Mouse (Mus musculus): ENCODE data around the gene Poln. TPM values are rescaled to one million over a fixed set of nuclear protein-coding genes. Genes with fewer than 3 reads are reported as not detected.

The Poln gene
- polyA plus RNA-seq, 1 experiment from 2014 or later: 0.51 TPM

DNA sequence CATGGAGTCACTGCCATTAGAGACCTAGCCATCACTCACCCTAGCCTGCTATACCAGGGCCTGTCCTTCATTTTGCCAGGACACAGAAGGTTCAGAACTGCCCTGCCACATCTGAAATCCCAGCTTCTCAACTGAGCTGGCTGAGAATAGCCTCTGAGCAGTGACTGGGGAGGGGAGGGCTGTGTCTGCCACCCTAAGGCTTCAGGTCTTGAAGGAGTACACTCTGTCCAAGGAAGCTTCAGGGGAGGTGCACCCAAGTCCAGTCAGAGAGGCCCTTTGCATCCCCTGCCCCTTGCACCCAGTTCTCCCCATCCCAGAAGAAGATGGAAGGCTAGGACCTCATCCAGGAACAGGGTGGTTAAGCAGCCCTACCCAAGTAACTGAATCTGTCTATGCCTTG lies 16.5 kb upstream of the Poln start:
- peak overlapping the region; percentile 68; the same call in 1 of the 2 replicates for H3K9ac ChIP-seq (replicated peaks)
- H3K4me3 ChIP-seq: peak overlapping the region; percentile 92
- peak overlapping the region; percentile 88 for H3K4me2 ChIP-seq (replicated peaks)
- no peaks in the 10 kb centered on the region for H3K9me3 ChIP-seq
- peaks cover 38% of the 10 kb centered on the region for H3K4me1 ChIP-seq
- H3K27ac ChIP-seq (replicated peaks): no peak overlapping the region
- H3K27me3 ChIP-seq: peaks cover 10% of the 10 kb centered on the region
- no peak for ATAC-seq (ENCODE audit: low FRiP score, low read depth)
- peaks cover 16% of the 10 kb centered on the region; the same call in 1 of the 2 replicates for H3K36me3 ChIP-seq

DNA sequence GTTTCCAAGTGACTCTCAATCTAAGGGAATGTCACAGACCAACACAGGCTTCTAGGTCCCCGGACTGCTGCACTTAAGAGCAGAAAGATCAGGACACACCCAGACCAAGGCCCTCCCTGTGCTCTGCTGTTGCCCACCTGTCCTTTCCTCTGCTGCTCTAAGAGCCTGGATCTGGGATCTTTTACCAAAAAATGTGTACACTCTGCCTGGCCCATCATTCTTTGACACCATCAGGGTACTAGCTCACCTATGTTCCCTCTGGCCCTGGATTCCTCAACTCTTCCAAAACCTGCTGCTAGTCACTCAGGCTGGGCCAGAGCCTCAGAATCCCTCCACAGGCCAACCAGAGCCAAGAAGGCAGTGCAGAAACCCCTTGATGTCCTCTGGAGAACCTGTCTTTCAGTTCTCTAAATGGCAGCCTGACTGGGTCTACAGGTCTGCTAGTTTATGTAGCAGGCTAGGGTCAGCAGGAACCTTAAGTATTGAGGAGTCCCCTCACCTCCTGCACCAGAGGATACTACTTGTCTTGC lies 15.9 kb upstream of the Poln start:
- peaks cover 19% of the 10 kb centered on the region for H3K36me3 ChIP-seq
- H3K9ac ChIP-seq (replicated peaks): peak overlapping the region; percentile 68; the same call in 1 of the 2 replicates
- H3K27ac ChIP-seq (replicated peaks): no peak overlapping the region
- H3K27me3 ChIP-seq: peaks cover 10% of the 10 kb centered on the region
- no peak overlapping the region for H3K4me3 ChIP-seq
- H3K4me2 ChIP-seq (replicated peaks): peak overlapping the region; percentile 88
- WGBS: 81% methylated on average over 1 of the region's 1 CpGs
- H3K9me3 ChIP-seq: no peaks in the 10 kb centered on the region
- peaks cover 38% of the 10 kb centered on the region for H3K4me1 ChIP-seq
- ATAC-seq (ENCODE audit: low FRiP score, low read depth): no peak

DNA sequence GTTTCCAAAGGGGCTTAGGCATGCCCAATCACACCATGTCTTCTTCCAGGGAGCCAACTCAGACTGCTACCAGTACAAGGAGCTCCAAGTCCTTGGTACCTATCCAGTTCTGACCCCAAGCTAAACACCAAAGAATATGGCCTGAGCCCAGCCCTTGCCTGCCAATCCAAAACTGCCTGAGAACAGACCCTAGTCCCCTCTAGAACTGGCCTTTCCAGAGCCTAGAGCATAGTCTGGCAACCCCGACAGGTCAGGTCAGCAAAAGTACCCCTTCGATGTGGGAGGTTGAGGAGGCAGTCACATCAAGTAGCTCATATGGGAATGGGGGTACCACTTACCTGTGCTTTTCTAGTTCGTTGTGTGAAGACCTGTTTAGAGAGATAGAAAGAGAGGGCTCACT lies 14.7 kb upstream of the Poln start:
- 90% methylated on average over 3 of the region's 3 CpGs for WGBS
- Histone ChIP-seq H3K4me2 (replicated peaks) (no peak overlapping the region), H3K4me1 (peaks cover 38% of the 10 kb centered on the region), H3K27me3 (peaks cover under 1% of the 10 kb centered on the region; the same call in 1 of the 2 replicates), H3K4me3 (no peak overlapping the region), H3K27ac (replicated peaks) (no peak overlapping the region), H3K36me3 (peaks cover 22% of the 10 kb centered on the region), H3K9ac (replicated peaks) (no peak overlapping the region), H3K9me3 (no peaks in the 10 kb centered on the region)
- no peak for ATAC-seq (ENCODE audit: low FRiP score, low read depth)

DNA sequence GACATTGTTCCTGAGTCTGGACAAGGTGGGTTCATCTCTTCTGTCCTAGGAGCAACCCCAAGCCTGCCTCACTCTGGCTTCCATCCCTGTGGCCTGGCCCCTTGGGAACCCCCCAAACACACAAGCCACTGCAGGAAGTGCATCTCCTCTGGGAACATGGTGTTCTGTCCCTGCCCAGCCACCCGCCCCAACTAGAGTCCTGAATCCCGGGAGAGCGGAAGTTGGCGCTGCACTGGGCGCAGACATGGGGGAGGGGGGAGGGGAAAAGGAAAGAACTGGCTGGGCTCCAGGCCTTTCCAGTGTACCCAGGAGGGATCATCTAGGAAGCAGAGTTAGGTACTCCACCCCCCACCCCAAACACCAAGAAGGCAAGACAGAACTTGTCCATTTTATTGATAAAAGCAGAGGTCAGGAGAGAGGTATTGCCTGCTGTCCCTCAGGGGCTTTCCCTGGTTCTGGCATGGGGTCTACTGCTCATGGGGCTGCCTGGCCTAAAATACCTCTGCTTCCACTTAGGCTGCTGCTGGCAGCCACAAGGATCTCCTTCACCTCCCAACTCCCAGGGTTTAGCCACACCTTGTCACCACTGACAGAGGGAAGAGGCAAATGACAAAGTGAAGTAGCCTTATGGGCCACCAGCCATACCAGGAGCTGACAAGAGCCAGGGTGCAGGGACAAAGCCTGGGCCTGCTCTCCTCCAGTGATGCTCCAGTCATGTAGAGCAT lies 14.1 kb upstream of the Poln start:
- Histone ChIP-seq H3K9me3 (no peaks in the 10 kb centered on the region), H3K4me3 (no peak overlapping the region), H3K27me3 (no peaks in the 10 kb centered on the region), H3K27ac (replicated peaks) (no peak overlapping the region), H3K36me3 (peaks cover 25% of the 10 kb centered on the region), H3K4me2 (replicated peaks) (no peak overlapping the region), H3K4me1 (peaks cover 35% of the 10 kb centered on the region), H3K9ac (replicated peaks) (no peak overlapping the region)
- WGBS: 78% methylated on average over 5 of the region's 5 CpGs
- no peak for ATAC-seq (ENCODE audit: low FRiP score, low read depth)

GRCm38 (mm10) chr5:34182486-34182885 lies 13.2 kb upstream of the Poln start:
- no peak overlapping the region for H3K4me2 ChIP-seq (replicated peaks)
- H3K4me3 ChIP-seq: no peak overlapping the region
- H3K27ac ChIP-seq (replicated peaks): no peak overlapping the region
- no peak overlapping the region for H3K9ac ChIP-seq (replicated peaks)
- H3K4me1 ChIP-seq: peaks cover 31% of the 10 kb centered on the region
- WGBS: 79% methylated on average over 3 of the region's 3 CpGs
- peaks cover 32% of the 10 kb centered on the region for H3K36me3 ChIP-seq
- ATAC-seq (ENCODE audit: low FRiP score, low read depth): no peak
- H3K27me3 ChIP-seq: no peaks in the 10 kb centered on the region
- H3K9me3 ChIP-seq: no peaks in the 10 kb centered on the region

- H3K27ac ChIP-seq (replicated peaks): no peak overlapping the region
- H3K4me3 ChIP-seq: no peak overlapping the region
- no peak overlapping the region for H3K9ac ChIP-seq (replicated peaks)
- no peaks in the 10 kb centered on the region for H3K4me1 ChIP-seq
- 93% methylated on average over 4 of the region's 4 CpGs for WGBS
- no peaks in the 10 kb centered on the region for H3K27me3 ChIP-seq
- H3K4me2 ChIP-seq (replicated peaks): no peak overlapping the region
- H3K9me3 ChIP-seq: no peaks in the 10 kb centered on the region
- ATAC-seq (ENCODE audit: low FRiP score, low read depth): no peak
- peaks cover 63% of the 10 kb centered on the region for H3K36me3 ChIP-seq
Observed at GRCm38 (mm10) chr5:34177821-34178220, 8.6 kb upstream of the Poln start.

DNA sequence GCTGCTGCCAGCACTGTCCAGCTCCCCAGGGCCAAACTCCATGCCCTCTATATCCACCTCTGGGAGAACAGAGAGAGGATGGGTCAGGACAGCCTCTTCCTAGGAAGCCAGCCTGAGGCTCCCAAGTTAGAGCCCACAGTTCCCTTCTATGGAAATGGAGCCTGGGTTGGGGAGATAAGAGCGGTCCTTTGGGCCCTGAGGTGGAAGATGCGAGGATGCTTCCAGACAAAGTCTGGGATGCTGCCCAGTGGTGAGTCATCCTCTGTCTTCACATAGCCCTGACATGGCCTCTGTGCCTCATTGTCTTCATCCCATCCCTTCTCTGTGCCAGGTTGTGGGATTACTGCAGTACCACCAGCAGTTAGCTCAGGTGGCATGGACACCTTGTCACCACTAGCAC lies 7.8 kb upstream of the Poln start:
- peaks cover 57% of the 10 kb centered on the region for H3K36me3 ChIP-seq

DNA sequence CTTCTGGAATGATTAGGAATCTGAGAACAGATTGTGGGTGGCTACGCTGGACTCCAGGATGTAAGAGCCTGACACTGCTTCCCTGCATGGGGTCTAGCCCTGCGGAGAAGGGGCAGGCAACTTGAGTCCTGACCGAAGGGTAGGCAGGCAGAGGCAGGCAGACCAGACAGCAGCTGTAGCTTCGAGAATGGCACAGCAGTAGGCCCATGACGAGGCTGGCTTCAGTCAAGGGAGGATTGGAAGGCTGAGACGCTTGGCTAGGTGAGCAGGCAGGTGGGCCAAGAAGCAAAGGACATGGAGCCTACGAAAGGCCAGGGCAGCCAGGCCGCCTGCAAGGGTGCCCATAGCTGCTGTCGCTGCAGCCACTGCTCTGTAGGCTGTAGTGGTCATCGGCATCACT lies 7.4 kb upstream of the Poln start:
- no peak overlapping the region for H3K9ac ChIP-seq (replicated peaks)
- H3K36me3 ChIP-seq: peaks cover 53% of the 10 kb centered on the region
- ATAC-seq (ENCODE audit: low FRiP score, low read depth): no peak
- no peaks in the 10 kb centered on the region for H3K9me3 ChIP-seq
- H3K27me3 ChIP-seq: no peaks in the 10 kb centered on the region
- H3K4me1 ChIP-seq: no peaks in the 10 kb centered on the region
- H3K4me3 ChIP-seq: no peak overlapping the region
- no peak overlapping the region for H3K27ac ChIP-seq (replicated peaks)
- no peak overlapping the region for H3K4me2 ChIP-seq (replicated peaks)
- 67% methylated on average over 10 of the region's 10 CpGs for WGBS

More for the DNA sequence above, 7.8 kb upstream of the Poln start:
- Histone ChIP-seq H3K27ac (replicated peaks) (no peak overlapping the region), H3K4me1 (no peaks in the 10 kb centered on the region), H3K4me2 (replicated peaks) (no peak overlapping the region), H3K4me3 (no peak overlapping the region), H3K27me3 (no peaks in the 10 kb centered on the region), H3K9ac (replicated peaks) (no peak overlapping the region), H3K9me3 (no peaks in the 10 kb centered on the region)
- no peak for ATAC-seq (ENCODE audit: low FRiP score, low read depth)
- WGBS: 100% methylated on average over 2 of the region's 2 CpGs

- no peaks in the 10 kb centered on the region for H3K27me3 ChIP-seq
- no peaks in the 10 kb centered on the region for H3K4me1 ChIP-seq
- peaks cover 51% of the 10 kb centered on the region for H3K36me3 ChIP-seq
- no peak overlapping the region for H3K9ac ChIP-seq (replicated peaks)
- WGBS: 25% methylated on average over 5 of the region's 5 CpGs
- H3K9me3 ChIP-seq: no peaks in the 10 kb centered on the region
- no peak overlapping the region for H3K4me2 ChIP-seq (replicated peaks)
- ATAC-seq (ENCODE audit: low FRiP score, low read depth): no peak
- H3K27ac ChIP-seq (replicated peaks): no peak overlapping the region
- no peak overlapping the region for H3K4me3 ChIP-seq
Observed at GRCm38 (mm10) chr5:34175403-34175694, 6.1 kb upstream of the Poln start.

- Histone ChIP-seq H3K4me1 (peaks cover 4% of the 10 kb centered on the region), H3K4me2 (replicated peaks) (no peak overlapping the region), H3K9ac (replicated peaks) (no peak overlapping the region), H3K27me3 (no peaks in the 10 kb centered on the region), H3K27ac (replicated peaks) (no peak overlapping the region), H3K36me3 (peaks cover 46% of the 10 kb centered on the region), H3K4me3 (no peak overlapping the region), H3K9me3 (no peaks in the 10 kb centered on the region)
- ATAC-seq (ENCODE audit: low FRiP score, low read depth): no peak
- 70% methylated on average over 5 of the region's 5 CpGs for WGBS
Observed at GRCm38 (mm10) chr5:34174550-34175402, 5.5 kb upstream of the Poln start.

GRCm38 (mm10) chr5:34174021-34174420 lies 4.8 kb upstream of the Poln start:
- H3K27ac ChIP-seq (replicated peaks): no peak overlapping the region
- peaks cover 5% of the 10 kb centered on the region for H3K4me1 ChIP-seq
- H3K36me3 ChIP-seq: peaks cover 46% of the 10 kb centered on the region
- no peak overlapping the region for H3K9ac ChIP-seq (replicated peaks)
- H3K4me3 ChIP-seq: no peak overlapping the region
- 83% methylated on average over 2 of the region's 2 CpGs for WGBS
- H3K27me3 ChIP-seq: no peaks in the 10 kb centered on the region
- no peaks in the 10 kb centered on the region for H3K9me3 ChIP-seq
- ATAC-seq (ENCODE audit: low FRiP score, low read depth): no peak
- no peak overlapping the region for H3K4me2 ChIP-seq (replicated peaks)

DNA sequence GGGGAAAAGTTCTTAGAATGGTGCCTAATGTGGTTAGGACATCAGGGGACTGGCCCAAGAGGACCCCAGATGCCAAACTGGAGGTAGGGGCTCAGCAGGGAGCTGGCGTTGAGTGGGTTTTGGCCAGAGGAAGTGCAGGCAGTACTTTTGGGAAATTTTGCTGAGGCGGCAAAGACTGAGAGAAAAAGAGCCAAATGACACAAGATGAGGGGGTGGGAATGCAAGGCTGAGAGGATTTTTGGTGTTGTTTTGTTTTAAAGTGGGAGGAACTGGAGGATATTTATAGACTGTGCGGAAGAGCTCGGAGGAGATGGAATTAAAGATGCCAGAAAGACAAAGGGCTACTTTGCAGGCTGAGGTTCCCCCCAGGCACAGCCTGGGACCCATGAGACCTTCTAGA lies 1.5 kb upstream of the Poln start:
- Histone ChIP-seq H3K9me3 (no peaks in the 10 kb centered on the region), H3K4me3 (no peak overlapping the region), H3K36me3 (peaks cover 21% of the 10 kb centered on the region; the same call in 1 of the 2 replicates), H3K4me2 (replicated peaks) (no peak overlapping the region), H3K9ac (replicated peaks) (no peak overlapping the region), H3K27me3 (no peaks in the 10 kb centered on the region), H3K4me1 (peaks cover 14% of the 10 kb centered on the region), H3K27ac (replicated peaks) (no peak overlapping the region)
- 84% methylated on average over 4 of the region's 4 CpGs for WGBS
- no peak for ATAC-seq (ENCODE audit: low FRiP score, low read depth)
